Mouse (Mus musculus): ENCODE data around the gene Ros1.

Ros1 gene

DNA sequence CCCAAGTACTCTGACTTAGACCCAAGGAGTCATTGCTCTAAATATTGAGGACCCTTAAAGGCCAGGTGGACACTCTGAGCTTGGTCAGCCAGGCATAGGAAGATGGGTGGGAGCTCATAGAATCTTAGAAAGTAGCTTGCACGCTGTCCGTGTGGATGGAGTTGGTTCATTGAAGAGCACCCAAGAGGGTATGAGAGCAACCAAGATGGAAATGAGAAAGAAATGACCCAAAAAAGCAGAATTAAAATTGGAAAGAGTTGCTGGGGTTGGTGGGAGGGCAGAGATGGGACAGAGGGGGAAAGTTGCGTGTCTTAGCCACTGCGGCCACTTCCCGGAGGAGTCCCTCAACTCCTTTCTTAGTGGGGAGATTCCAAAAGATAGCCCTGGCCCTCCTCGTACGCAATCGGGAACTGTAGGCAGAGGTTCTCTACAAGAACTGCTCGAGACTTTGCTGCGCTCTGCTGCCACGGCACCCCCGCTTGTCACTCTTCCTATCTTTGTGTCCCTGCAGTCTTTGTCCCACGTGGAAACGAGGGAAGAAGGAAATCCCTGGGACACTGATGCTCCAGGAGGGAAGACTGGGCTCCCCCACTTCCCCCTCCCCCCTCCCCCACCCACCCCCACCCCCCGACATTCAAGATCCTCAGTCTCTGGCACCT lies 173.2 kb downstream of the Ros1 start:
- no peak for DNase-seq

GRCm38 (mm10) chr10:52021231-52021630 lies 173.8 kb downstream of the Ros1 start:
- DNase-seq: no peak

DNA sequence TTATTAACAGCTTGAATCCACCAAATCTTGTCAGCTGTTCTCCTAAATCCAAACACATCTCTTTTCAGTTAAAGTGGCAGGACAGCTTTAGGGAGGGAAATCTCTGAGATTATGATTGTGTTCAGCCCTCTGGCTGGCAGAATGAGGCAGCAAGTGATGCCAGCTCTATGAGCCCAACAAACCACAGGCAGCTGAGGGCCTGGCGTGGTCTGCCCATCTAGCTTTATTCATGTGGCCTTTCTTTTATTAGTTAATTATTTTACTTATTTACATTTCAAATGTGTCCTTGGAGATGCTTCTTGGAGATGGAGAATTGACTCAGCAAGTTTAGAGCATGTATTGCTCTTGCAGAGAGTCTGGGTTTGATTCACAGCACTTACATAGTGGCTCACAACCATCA lies 176.6 kb downstream of the Ros1 start:
- DNase-seq: no peak
